Comparison of ENCODE assay signal across 10 mouse cellular contexts in the genomic region with DNA sequence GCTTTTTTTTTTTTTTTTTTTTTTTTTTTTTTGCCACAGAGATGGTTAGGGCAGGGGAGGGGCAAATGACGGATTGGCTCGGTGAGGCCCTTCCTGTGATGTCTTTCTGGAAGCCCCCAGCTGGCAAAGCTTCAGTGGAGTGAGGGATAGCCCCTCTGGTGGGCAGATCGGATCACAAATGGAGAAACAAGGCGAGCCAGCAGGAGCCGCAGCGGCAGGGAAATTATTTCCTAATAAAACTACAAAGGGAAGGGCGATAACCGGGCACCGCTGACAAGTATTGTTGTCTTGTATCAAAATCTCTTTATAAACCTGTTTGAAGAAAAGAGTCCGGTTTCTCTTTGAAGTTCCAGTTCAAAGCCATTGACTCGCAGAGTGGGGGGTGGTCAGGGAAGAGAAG.
DNase-seq lines count a peak whose midpoint lies in the region; ATAC-seq lines count a peak whose summit lies in the region.
"Had no signal": no experiment of that assay in that cellular context is flagged by ENCODE, and none has a peak within 500 bp of the region (broad histone marks: within the 10 kb centered on the region; RNA-seq: fewer than 3 reads in every experiment).

No protein-coding gene starts in this region.

- H3K4me3 ChIP-seq in heart, embryonic 15.5 days = no peak overlapping the region
- H3K4me3 ChIP-seq in hindbrain, embryonic 14.5 days (replicated peaks; ENCODE audit: low read length) = no peak overlapping the region
- no peak overlapping the region for H3K4me3 ChIP-seq in midbrain, embryonic 15.5 days
- H3K4me3 ChIP-seq: limb, embryonic 15.5 days had no signal

- no peak overlapping the region for H3K9ac ChIP-seq in heart, embryonic 15.5 days
- no peak overlapping the region for H3K9ac ChIP-seq in hindbrain, embryonic 14.5 days
- H3K9ac ChIP-seq in midbrain, embryonic 15.5 days = no peak overlapping the region
- H3K9ac ChIP-seq: limb, embryonic 15.5 days had no signal

- no peak overlapping the region for H3K27ac ChIP-seq in heart, embryonic 15.5 days
- H3K27ac ChIP-seq in hindbrain, embryonic 14.5 days = no peak overlapping the region
- H3K27ac ChIP-seq in midbrain, embryonic 15.5 days = no peak overlapping the region
- H3K27ac ChIP-seq: limb, embryonic 15.5 days had no signal

- WGBS in heart, embryonic 15.5 days = 39% methylated on average over 11 of the region's 11 CpGs
- whole genome bisulfite sequencing in hindbrain, embryonic 14.5 days = 4% methylated on average over 11 of the region's 11 CpGs
- 4% methylated on average over 11 of the region's 11 CpGs for WGBS in midbrain, embryonic 15.5 days

- no peak for ATAC-seq in heart, embryonic 15.5 days (replicated peaks; ENCODE audit: insufficient number of reproducible peaks, insufficient read depth, low FRiP score, low read depth)
- ATAC-seq in hindbrain, embryonic 14.5 days (ENCODE audit: low FRiP score) = no peak
- no peak for ATAC-seq in midbrain, embryonic 15.5 days (replicated peaks)

- peak overlapping the region; percentile 19 for H3K4me2 ChIP-seq in heart, embryonic 15.5 days
- peak overlapping the region; percentile 28 for H3K4me2 ChIP-seq in hindbrain, embryonic 14.5 days (replicated peaks)
- peak overlapping the region; percentile 25 for H3K4me2 ChIP-seq in midbrain, embryonic 15.5 days
- H3K4me2 ChIP-seq: limb, embryonic 15.5 days had no signal

- H3K4me1 ChIP-seq in heart, embryonic 15.5 days (replicated peaks) = peaks cover 30% of the 10 kb centered on the region
- H3K4me1 ChIP-seq in hindbrain, embryonic 14.5 days (replicated peaks; ENCODE audit: control insufficient read depth, insufficient read depth, low read length) = peaks cover 12% of the 10 kb centered on the region
- H3K4me1 ChIP-seq in midbrain, embryonic 15.5 days = peaks cover 24% of the 10 kb centered on the region

- no peaks in the 10 kb centered on the region for H3K36me3 ChIP-seq in heart, embryonic 15.5 days
- H3K36me3 ChIP-seq in hindbrain, embryonic 14.5 days (replicated peaks; ENCODE audit: control insufficient read depth, insufficient read depth) = no peaks in the 10 kb centered on the region
- no peaks in the 10 kb centered on the region for H3K36me3 ChIP-seq in midbrain, embryonic 15.5 days (replicated peaks)
- H3K36me3 ChIP-seq: G1E; limb, embryonic 15.5 days had no signal

- DNase-seq in heart, postnatal 10 days = no peak
- peak; percentile 59 for DNase-seq in embryo, embryonic 11 days
- DNase-seq in hindbrain, embryonic 14.5 days (ENCODE audit: low spot score) = no peak
- DNase-seq in urinary bladder, postnatal 10 days (ENCODE audit: low spot score) = no peak
- DNase-seq in left cerebral cortex, postnatal 25 days (ENCODE audit: low spot score in 2 of 2) = no peak
- DNase-seq: thymus, adult 18-20 months had no signal

- H3K9me3 ChIP-seq in heart, embryonic 15.5 days (replicated peaks) = no peaks in the 10 kb centered on the region
- no peaks in the 10 kb centered on the region for H3K9me3 ChIP-seq in hindbrain, embryonic 14.5 days (ENCODE audit: control insufficient read depth, low read length)
- H3K9me3 ChIP-seq in midbrain, embryonic 15.5 days = no peaks in the 10 kb centered on the region
- H3K9me3 ChIP-seq: G1E; limb, embryonic 15.5 days had no signal

- intact Hi-C loops in heart, postnatal 10 days (cut with DNase I) = no loop called here
- intact Hi-C loops in left cerebral cortex, postnatal 25 days (cut with DNase I) = no loop called here

- no peaks in the 10 kb centered on the region for H3K27me3 ChIP-seq in heart, embryonic 15.5 days
- H3K27me3 ChIP-seq in hindbrain, embryonic 14.5 days (ENCODE audit: control insufficient read depth, insufficient read depth, low read length) = peaks cover 4% of the 10 kb centered on the region
- peaks cover 18% of the 10 kb centered on the region; the same call in 1 of the 2 replicates for H3K27me3 ChIP-seq in midbrain, embryonic 15.5 days (replicated peaks)
